Mouse (Mus musculus) midbrain, embryonic 13.5 days (tissue): ENCODE data around the gene Ebf3. TPM values are rescaled to one million over a fixed set of nuclear protein-coding genes. Genes with fewer than 3 reads are reported as not detected.

Experiments
- ATAC-seq: fragments of 200-750 bp; cut with Nextera tagmentation; 2 replicates; pipeline ENCODE4 v1.8.0; 2017; ENCODE audit warnings: mild to moderate bottlenecking, moderate TSS enrichment, moderate library complexity
- H3K27ac ChIP-seq: fragments of 300-500 bp; sonication (generic); 2 replicates; pipeline ENCODE4 v1.5.1; 2015; ENCODE audit warnings: inconsistent platforms, mild to moderate bottlenecking, moderate library complexity
- H3K27me3 ChIP-seq: fragments of 300-500 bp; sonication (generic); 2 replicates; pipeline ENCODE4 v1.6.1; 2015; ENCODE audit warnings: mild to moderate bottlenecking, inconsistent platforms
- H3K36me3 ChIP-seq: fragments of 300-500 bp; sonication (generic); 2 replicates; pipeline ENCODE4 v1.6.1; 2015; ENCODE audit warnings: mild to moderate bottlenecking, inconsistent platforms
- H3K4me1 ChIP-seq: fragments of 300-500 bp; sonication (generic); replicated peaks from 2 replicates; pipeline ENCODE4 v1.6.1; 2015; ENCODE audit warnings: inconsistent platforms
- H3K4me2 ChIP-seq: fragments of 300-500 bp; sonication (generic); replicated peaks from 2 replicates; pipeline ENCODE4 v1.6.1; 2015; ENCODE audit warnings: moderate library complexity, mild to moderate bottlenecking, inconsistent platforms
- H3K4me3 ChIP-seq: fragments of 300-500 bp; sonication (generic); replicated peaks from 2 replicates; pipeline ENCODE4 v1.5.1; 2015; ENCODE audit warnings: mild to moderate bottlenecking, inconsistent platforms
- H3K9ac ChIP-seq: fragments of 300-500 bp; sonication (generic); replicated peaks from 2 replicates; pipeline ENCODE4 v1.6.1; 2015; ENCODE audit warnings: mild to moderate bottlenecking, inconsistent platforms
- H3K9me3 ChIP-seq: fragments of 300-500 bp; sonication (generic); 2 replicates; pipeline ENCODE4 v1.6.1; 2016; ENCODE audit warnings: mild to moderate bottlenecking, inconsistent platforms
- WGBS: fragments of 180-500 bp; shearing (Covaris S2); methylation state at CpG from one replicate; pipeline ENCODE4 v1.1.7; 2015; 5-methylcytosine and 5-hydroxymethylcytosine counted together
- polyA plus RNA-seq: library from polyadenylated mRNA; unstranded; fragments of >200 nt; fragmentation: Nextera tagmentation; extraction: Ambion mirVana; gene quantifications from 2 replicates; pipeline ENCODE4 v1.2.1, GENCODE M21; 2015

Gene Ebf3
- polyA plus RNA-seq, 1 experiment from 2014 or later, result 18.2 TPM

GRCm38 (mm10) chr7:137172278-137172677 lies 142.0 kb downstream of the Ebf3 start:
- Histone ChIP-seq H3K4me1 (0 out of 2 replicates have a peak, but pooled peaks cover 5% of the 10 kb centered on the region), H3K36me3 (no peaks in the 10 kb centered on the region), H3K9ac (no peak overlapping the region), H3K27ac (no peak overlapping the region), H3K27me3 (no peaks in the 10 kb centered on the region), H3K4me3 (no peak overlapping the region), H3K4me2 (no peak overlapping the region), H3K9me3 (peaks cover 2% of the 10 kb centered on the region; the same call in 1 of the 2 replicates)
- WGBS, result 46% methylated on average over 9 of the region's 9 CpGs
- ATAC-seq, result no peak

- Histone ChIP-seq H3K9me3 (no peaks in the 10 kb centered on the region), H3K9ac (no peak overlapping the region), H3K27me3 (no peaks in the 10 kb centered on the region), H3K36me3 (no peaks in the 10 kb centered on the region), H3K4me1 (no peaks in the 10 kb centered on the region), H3K4me2 (no peak overlapping the region), H3K27ac (no peak overlapping the region), H3K4me3 (no peak overlapping the region)
- ATAC-seq, result no peak
These were observed 155.2 kb downstream of the Ebf3 start for GRCm38 (mm10) chr7:137159086-137159485.

- no peak for ATAC-seq
- Histone ChIP-seq H3K4me2 (no peak overlapping the region), H3K9ac (no peak overlapping the region), H3K27ac (no peak overlapping the region), H3K36me3 (no peaks in the 10 kb centered on the region), H3K27me3 (no peaks in the 10 kb centered on the region), H3K4me1 (peaks cover under 1% of the 10 kb centered on the region; the same call in 1 of the 2 replicates), H3K9me3 (no peaks in the 10 kb centered on the region), H3K4me3 (no peak overlapping the region)
- WGBS, result 83% methylated on average over 2 of the region's 2 CpGs
These were observed 159.6 kb downstream of the Ebf3 start for GRCm38 (mm10) chr7:137154623-137155022.

- no peak overlapping the region for H3K4me3 ChIP-seq
- H3K9me3 ChIP-seq, result no peaks in the 10 kb centered on the region
- no peak for ATAC-seq
- peaks cover 19% of the 10 kb centered on the region for H3K4me1 ChIP-seq
- no peak overlapping the region for H3K27ac ChIP-seq
- H3K36me3 ChIP-seq, result no peaks in the 10 kb centered on the region
- no peak overlapping the region for H3K9ac ChIP-seq
- no peaks in the 10 kb centered on the region for H3K27me3 ChIP-seq
- H3K4me2 ChIP-seq, result no peak overlapping the region
- 85% methylated on average over 2 of the region's 2 CpGs for WGBS
These were observed 162.4 kb downstream of the Ebf3 start for GRCm38 (mm10) chr7:137151854-137152253.

- H3K4me3 ChIP-seq, result no peak overlapping the region
- 82% methylated on average over 12 of the region's 12 CpGs for WGBS
- no peaks in the 10 kb centered on the region for H3K27me3 ChIP-seq
- H3K4me2 ChIP-seq, result no peak overlapping the region
- ATAC-seq, result no peak
- no peaks in the 10 kb centered on the region for H3K9me3 ChIP-seq
- peaks cover 24% of the 10 kb centered on the region for H3K4me1 ChIP-seq
- H3K9ac ChIP-seq, result no peak overlapping the region
- H3K36me3 ChIP-seq, result no peaks in the 10 kb centered on the region
- no peak overlapping the region for H3K27ac ChIP-seq
These were observed 167.1 kb downstream of the Ebf3 start for GRCm38 (mm10) chr7:137147101-137147500.

Other genes starting within 250 kb of the Ebf3 start
- 11.9 and 14.7 TPM in 2 replicates for gene 9430038I01Rik, start 96.3 kb upstream of the Ebf3 start, polyA plus RNA-seq
- gene Glrx3, start 123.2 kb upstream of the Ebf3 start, polyA plus RNA-seq, result 277 TPM in 2 replicates